Mouse (Mus musculus) lung, embryonic 15.5 days (tissue): ENCODE results near the gene Lct. TPM values are rescaled to one million over a fixed set of nuclear protein-coding genes. Genes with fewer than 3 reads are reported as not detected.
"Not testable (repeated sequence)": the region's sequence is repeated elsewhere in the genome, so short reads cannot be mapped to it uniquely, and the experiment has no call there.

Experiments used
- ATAC-seq: fragments of 200-750 bp; cut with Nextera tagmentation; 2 replicates; pipeline ENCODE4 v1.8.0; 2017; ENCODE audit warnings: moderate number of reproducible peaks, borderline replicate concordance; ENCODE audit not compliant: low FRiP score, low TSS enrichment; ENCODE audit errors: extremely low read depth
- H3K27ac ChIP-seq: fragments of 300-500 bp; sonication (generic); 2 replicates; pipeline ENCODE4 v1.5.1; 2015; ENCODE audit warnings: moderate library complexity, mild to moderate bottlenecking, inconsistent platforms
- H3K27me3 ChIP-seq: fragments of 300-500 bp; sonication (generic); 2 replicates; pipeline ENCODE4 v1.6.1; 2015; ENCODE audit warnings: inconsistent platforms
- H3K36me3 ChIP-seq: fragments of 300-500 bp; sonication (generic); 2 replicates; pipeline ENCODE4 v1.6.1; 2015; ENCODE audit warnings: inconsistent platforms
- H3K4me1 ChIP-seq: fragments of 300-500 bp; sonication (generic); 2 replicates; pipeline ENCODE4 v1.6.1; 2015; ENCODE audit warnings: inconsistent platforms
- H3K4me2 ChIP-seq: fragments of 300-500 bp; sonication (generic); 2 replicates; pipeline ENCODE4 v1.6.1; 2015; ENCODE audit warnings: inconsistent platforms, mild to moderate bottlenecking, moderate library complexity
- H3K4me3 ChIP-seq: fragments of 300-500 bp; sonication (generic); 2 replicates; pipeline ENCODE4 v1.5.1; 2015; ENCODE audit warnings: mild to moderate bottlenecking, inconsistent platforms
- H3K9ac ChIP-seq: fragments of 300-500 bp; sonication (generic); 2 replicates; pipeline ENCODE4 v1.6.1; 2015; ENCODE audit warnings: inconsistent platforms
- H3K9me3 ChIP-seq: fragments of 300-500 bp; sonication (generic); 2 replicates; pipeline ENCODE4 v1.6.1; 2016; ENCODE audit warnings: inconsistent platforms
- WGBS: fragments of 180-500 bp; shearing (Covaris S2); methylation state at CpG from one replicate; pipeline ENCODE4 v1.1.7; 2015; 5-methylcytosine and 5-hydroxymethylcytosine counted together
- polyA plus RNA-seq: library from polyadenylated mRNA; unstranded; fragments of >200 nt; fragmentation: Nextera tagmentation; extraction: Ambion mirVana; gene quantifications from 2 replicates; pipeline ENCODE4 v1.2.1, GENCODE M21; 2015

Gene Lct
- polyA plus RNA-seq, 1 experiment from 2014 or later = 0.09 TPM

DNA sequence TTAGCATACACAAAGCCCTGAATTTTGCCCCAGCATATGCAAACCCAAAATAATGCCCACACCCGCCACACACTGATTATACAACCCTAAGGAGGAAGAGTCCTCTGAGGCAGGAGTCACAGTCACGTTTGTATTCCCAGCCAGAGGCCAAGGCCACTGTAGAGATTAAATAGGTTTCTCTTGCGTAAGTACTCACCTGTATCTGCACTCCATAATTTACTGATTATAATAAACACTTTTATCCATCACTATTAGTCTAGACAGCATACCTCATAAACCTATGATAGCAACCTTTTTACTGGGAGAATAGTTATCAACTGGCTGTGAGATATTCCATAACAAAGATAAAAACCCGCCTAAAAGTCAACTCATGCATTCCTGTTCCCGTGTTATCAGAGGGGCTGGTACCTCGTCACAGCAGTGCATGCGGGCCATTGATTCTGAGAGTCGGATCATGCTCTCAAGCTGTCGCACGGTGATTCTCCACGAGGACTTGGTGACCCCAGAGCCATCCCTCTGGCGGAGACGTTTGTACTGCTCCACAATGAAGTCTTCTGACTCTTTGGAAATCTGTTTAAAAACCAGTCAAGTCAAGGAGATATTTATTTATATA lies 9.7 kb upstream of the Lct start:
- Histone ChIP-seq H3K36me3 (peaks cover 82% of the 10 kb centered on the region), H3K9me3 (no peaks in the 10 kb centered on the region), H3K4me3 (no peak overlapping the region), H3K27me3 (no peaks in the 10 kb centered on the region), H3K4me1 (no peaks in the 10 kb centered on the region), H3K27ac (no peak overlapping the region), H3K4me2 (no peak overlapping the region), H3K9ac (no peak overlapping the region)
- no peak for ATAC-seq
- WGBS = 74% methylated on average over 13 of the region's 13 CpGs

DNA sequence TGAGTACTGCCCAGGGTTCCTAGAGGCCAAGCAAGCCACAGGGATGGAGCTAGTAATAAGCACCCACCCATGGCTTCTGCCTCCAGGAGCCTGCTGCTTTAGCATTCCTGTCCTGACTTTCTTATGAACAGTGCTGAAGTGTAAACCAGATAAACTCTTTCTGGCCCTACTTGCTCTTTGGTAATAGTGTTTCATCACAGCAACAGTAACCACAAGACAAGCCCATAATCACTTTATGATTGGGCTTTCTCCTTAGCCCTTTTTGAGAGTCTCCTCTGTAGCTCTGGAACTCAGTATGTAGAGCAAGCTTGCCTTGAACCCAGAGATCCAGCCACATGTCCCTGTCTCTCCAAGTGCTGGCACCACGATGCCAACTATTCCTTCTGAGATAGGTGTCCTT lies 2.2 kb upstream of the Lct start:
- Histone ChIP-seq H3K27ac (no peak overlapping the region), H3K9me3 (no peaks in the 10 kb centered on the region), H3K9ac (no peak overlapping the region), H3K36me3 (peaks cover 65% of the 10 kb centered on the region), H3K27me3 (no peaks in the 10 kb centered on the region), H3K4me2 (no peak overlapping the region), H3K4me1 (no peaks in the 10 kb centered on the region), H3K4me3 (no peak overlapping the region)
- WGBS = 100% methylated on average over 1 of the region's 1 CpGs
- no peak for ATAC-seq

GRCm38 (mm10) chr1:128327165-128327564 lies 953 bp downstream of the Lct start:
- H3K9ac ChIP-seq = no peak overlapping the region

GRCm38 (mm10) chr1:128324776-128325175 lies 3.3 kb downstream of the Lct start:
- Histone ChIP-seq H3K9me3 (no peaks in the 10 kb centered on the region), H3K9ac (no peak overlapping the region), H3K4me3 (no peak overlapping the region), H3K36me3 (peaks cover 13% of the 10 kb centered on the region; the same call in 1 of the 2 replicates), H3K4me1 (no peaks in the 10 kb centered on the region), H3K4me2 (no peak overlapping the region), H3K27me3 (no peaks in the 10 kb centered on the region), H3K27ac (no peak overlapping the region)
- 79% methylated on average over 2 of the region's 2 CpGs for WGBS
- no peak for ATAC-seq

More at GRCm38 (mm10) chr1:128327165-128327564, 953 bp downstream of the Lct start:
- ATAC-seq = no peak
- H3K27me3 ChIP-seq = no peaks in the 10 kb centered on the region
- no peaks in the 10 kb centered on the region for H3K4me1 ChIP-seq
- WGBS = 77% methylated on average over 1 of the region's 1 CpGs
- no peaks in the 10 kb centered on the region for H3K9me3 ChIP-seq
- no peak overlapping the region for H3K4me3 ChIP-seq
- H3K4me2 ChIP-seq = no peak overlapping the region
- no peak overlapping the region for H3K27ac ChIP-seq
- H3K36me3 ChIP-seq = peaks cover 34% of the 10 kb centered on the region

DNA sequence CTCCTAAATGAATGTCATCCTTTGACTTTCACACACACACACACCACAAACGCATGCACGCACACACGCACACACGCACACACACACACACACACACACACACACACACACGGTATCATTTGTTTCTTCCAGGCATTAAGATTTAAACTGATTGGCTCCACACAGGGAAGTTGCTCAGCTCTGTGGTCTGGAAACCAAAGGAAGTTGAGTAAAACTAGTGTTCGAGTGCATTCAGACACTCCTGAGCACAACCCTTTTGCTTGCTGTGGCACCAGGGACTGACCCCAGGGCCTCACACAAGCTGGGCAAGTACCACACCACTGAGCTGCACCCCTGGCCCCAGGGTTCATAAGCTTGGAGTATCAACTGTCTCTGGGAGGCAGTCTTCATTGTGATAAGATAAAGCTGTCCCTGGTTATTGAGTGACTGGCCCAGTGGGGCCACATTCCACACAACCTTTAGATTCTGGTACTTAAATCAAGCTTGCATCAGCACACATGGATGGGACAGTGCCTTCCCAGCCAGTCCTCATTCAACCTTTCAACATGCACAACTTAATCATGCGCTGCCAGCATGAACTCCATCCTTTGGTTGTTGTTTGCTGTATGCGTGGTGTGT lies 5.0 kb downstream of the Lct start:
- Histone ChIP-seq H3K27me3 (no peaks in the 10 kb centered on the region), H3K4me1 (no peaks in the 10 kb centered on the region), H3K4me3 (no peak overlapping the region), H3K4me2 (no peak overlapping the region), H3K9me3 (no peaks in the 10 kb centered on the region), H3K27ac (no peak overlapping the region), H3K36me3 (peaks cover 10% of the 10 kb centered on the region; the same call in 1 of the 2 replicates), H3K9ac (no peak overlapping the region)
- WGBS = 73% methylated on average over 8 of the region's 8 CpGs
- ATAC-seq = no peak

- not testable (repeated sequence) for H3K36me3 ChIP-seq, H3K4me1 ChIP-seq, H3K4me2 ChIP-seq, H3K27ac ChIP-seq, H3K9me3 ChIP-seq, H3K9ac ChIP-seq, ATAC-seq, H3K4me3 ChIP-seq, H3K27me3 ChIP-seq
- 81% methylated on average over 6 of the region's 6 CpGs for WGBS
Observed at GRCm38 (mm10) chr1:128319266-128319665, 8.9 kb downstream of the Lct start.

DNA sequence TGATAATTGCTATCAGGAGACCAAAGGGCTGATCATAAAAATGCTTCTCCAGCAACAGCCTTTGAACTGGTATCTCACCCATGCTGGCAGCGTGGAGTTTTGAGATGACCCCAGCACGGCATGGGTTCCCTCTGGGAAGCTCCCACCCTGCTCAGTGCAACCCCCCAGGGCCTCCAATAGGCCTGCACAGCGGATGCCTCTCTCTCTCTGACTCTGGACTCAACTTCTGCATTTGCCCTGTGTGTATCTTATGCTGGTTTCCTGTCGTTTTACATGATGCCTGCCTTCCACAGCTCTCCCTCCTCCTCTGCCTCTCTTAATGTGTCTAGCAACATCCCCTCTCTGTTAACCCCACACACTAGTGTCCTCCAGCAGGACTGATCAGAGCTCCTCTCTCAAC lies 13.5 kb downstream of the Lct start:
- ATAC-seq = no peak
- H3K4me1 ChIP-seq = no peaks in the 10 kb centered on the region
- no peak overlapping the region for H3K9ac ChIP-seq
- H3K9me3 ChIP-seq = no peaks in the 10 kb centered on the region
- no peak overlapping the region for H3K27ac ChIP-seq
- no peak overlapping the region for H3K4me3 ChIP-seq
- 48% methylated on average over 4 of the region's 4 CpGs for WGBS
- no peaks in the 10 kb centered on the region for H3K36me3 ChIP-seq
- no peaks in the 10 kb centered on the region for H3K27me3 ChIP-seq
- no peak overlapping the region for H3K4me2 ChIP-seq

DNA sequence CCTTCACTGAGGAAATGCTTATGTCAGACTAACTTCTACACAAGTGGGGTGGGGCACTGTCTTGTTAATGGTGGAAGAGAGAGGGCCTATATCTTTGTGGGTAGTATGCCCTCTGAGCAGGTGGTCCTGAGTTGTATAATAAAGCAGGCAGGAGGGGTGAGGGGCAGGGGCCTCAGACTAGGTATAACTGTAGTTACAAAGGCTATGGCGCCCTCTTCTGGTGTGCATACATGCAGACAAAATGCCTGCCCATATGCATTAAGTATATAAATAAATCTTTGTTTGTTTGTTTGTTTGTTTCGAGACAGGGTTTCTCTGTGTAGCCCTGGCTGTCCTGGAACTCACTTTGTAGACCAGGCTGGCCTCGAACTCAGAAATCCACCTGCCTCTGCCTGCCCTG lies 19.1 kb downstream of the Lct start:
- ATAC-seq = no peak
- H3K27ac ChIP-seq = no peak overlapping the region
- no peaks in the 10 kb centered on the region for H3K9me3 ChIP-seq
- no peak overlapping the region for H3K9ac ChIP-seq
- H3K36me3 ChIP-seq = no peaks in the 10 kb centered on the region
- H3K4me2 ChIP-seq = no peak overlapping the region
- H3K4me3 ChIP-seq = no peak overlapping the region
- no peaks in the 10 kb centered on the region for H3K27me3 ChIP-seq
- WGBS = 90% methylated on average over 3 of the region's 3 CpGs
- no peaks in the 10 kb centered on the region for H3K4me1 ChIP-seq

DNA sequence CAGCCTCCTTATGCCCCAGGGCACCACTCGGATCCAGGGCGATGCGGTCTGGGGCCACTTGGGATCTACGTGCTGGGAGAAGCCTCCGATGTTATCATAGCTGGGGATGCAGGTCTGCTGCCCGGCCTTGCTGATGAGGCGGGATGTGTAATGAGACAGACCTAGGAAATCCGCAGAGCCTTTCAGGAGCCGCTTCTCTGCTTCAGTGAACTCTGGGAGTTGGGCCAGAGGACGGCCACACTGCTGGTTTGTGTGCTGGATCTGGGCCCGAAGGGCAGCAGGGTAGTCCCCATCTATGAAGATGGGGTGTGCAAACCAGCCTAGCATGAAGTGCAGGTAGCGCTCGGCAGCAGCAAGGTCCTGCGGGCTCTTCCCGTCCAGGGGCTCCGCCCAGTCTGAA lies 24.2 kb downstream of the Lct start:
- Histone ChIP-seq H3K4me1 (no peaks in the 10 kb centered on the region), H3K36me3 (no peaks in the 10 kb centered on the region), H3K4me2 (no peak overlapping the region), H3K9ac (no peak overlapping the region), H3K4me3 (no peak overlapping the region), H3K9me3 (no peaks in the 10 kb centered on the region), H3K27ac (no peak overlapping the region), H3K27me3 (no peaks in the 10 kb centered on the region)
- WGBS = 90% methylated on average over 16 of the region's 16 CpGs
- ATAC-seq = no peak

- no peaks in the 10 kb centered on the region for H3K4me1 ChIP-seq
- H3K4me2 ChIP-seq = no peak overlapping the region
- no peaks in the 10 kb centered on the region for H3K36me3 ChIP-seq
- H3K9ac ChIP-seq = no peak overlapping the region
- H3K27ac ChIP-seq = no peak overlapping the region
- H3K4me3 ChIP-seq = no peak overlapping the region
- H3K9me3 ChIP-seq = no peaks in the 10 kb centered on the region
- 72% methylated on average over 5 of the region's 5 CpGs for WGBS
- ATAC-seq = no peak
- no peaks in the 10 kb centered on the region for H3K27me3 ChIP-seq
Observed at GRCm38 (mm10) chr1:128295717-128296528, 32.2 kb downstream of the Lct start.

GRCm38 (mm10) chr1:128295296-128295695 lies 32.8 kb downstream of the Lct start:
- no peak for ATAC-seq
- no peak overlapping the region for H3K4me3 ChIP-seq
- no peak overlapping the region for H3K27ac ChIP-seq
- no peaks in the 10 kb centered on the region for H3K36me3 ChIP-seq
- H3K27me3 ChIP-seq = no peaks in the 10 kb centered on the region
- no peaks in the 10 kb centered on the region for H3K4me1 ChIP-seq
- no peak overlapping the region for H3K4me2 ChIP-seq
- 56% methylated on average over 8 of the region's 8 CpGs for WGBS
- no peaks in the 10 kb centered on the region for H3K9me3 ChIP-seq
- no peak overlapping the region for H3K9ac ChIP-seq

- Histone ChIP-seq H3K27me3 (no peaks in the 10 kb centered on the region), H3K36me3 (no peaks in the 10 kb centered on the region), H3K9me3 (no peaks in the 10 kb centered on the region), H3K4me3 (no peak overlapping the region), H3K4me1 (no peaks in the 10 kb centered on the region), H3K4me2 (no peak overlapping the region), H3K9ac (no peak overlapping the region), H3K27ac (no peak overlapping the region)
- no peak for ATAC-seq
- WGBS = 83% methylated on average over 12 of the region's 12 CpGs
Observed at GRCm38 (mm10) chr1:128293524-128293923, 34.6 kb downstream of the Lct start.
